Mouse (Mus musculus): ENCODE measurements around the gene Nln.

GRCm38 (mm10) chr13:104145646-104146045 is 36.2 kb upstream of the Nln start:
- TF ChIP-seq CHD2 (IDR thresholded peaks at IDR 0.05; ENCODE audit: low read depth, low read length) (no peak), HCFC1 (IDR thresholded peaks at IDR 0.05; ENCODE audit: borderline replicate concordance, insufficient read depth, low read length) (no peak)
